Mouse (Mus musculus) testis, adult 2 months (tissue): ENCODE results near the gene Gm11034.

Source experiments
- CTCF ChIP-seq: fragments of 200-500 bp; IDR thresholded peaks from 2 replicates; pipeline ENCODE4 v1.5.1; 2012; ENCODE audit warnings: low read depth, mild to moderate bottlenecking, inconsistent platforms, low read length, moderate library complexity; ENCODE audit not compliant: control insufficient read depth, insufficient read depth, insufficient replicate concordance
- POLR2A ChIP-seq: fragments of 200-500 bp; IDR thresholded peaks from 2 replicates; pipeline ENCODE4 v1.6.1; 2012; ENCODE audit warnings: low read depth, mild to moderate bottlenecking, inconsistent platforms, low read length, moderate library complexity; ENCODE audit not compliant: control insufficient read depth

DNA sequence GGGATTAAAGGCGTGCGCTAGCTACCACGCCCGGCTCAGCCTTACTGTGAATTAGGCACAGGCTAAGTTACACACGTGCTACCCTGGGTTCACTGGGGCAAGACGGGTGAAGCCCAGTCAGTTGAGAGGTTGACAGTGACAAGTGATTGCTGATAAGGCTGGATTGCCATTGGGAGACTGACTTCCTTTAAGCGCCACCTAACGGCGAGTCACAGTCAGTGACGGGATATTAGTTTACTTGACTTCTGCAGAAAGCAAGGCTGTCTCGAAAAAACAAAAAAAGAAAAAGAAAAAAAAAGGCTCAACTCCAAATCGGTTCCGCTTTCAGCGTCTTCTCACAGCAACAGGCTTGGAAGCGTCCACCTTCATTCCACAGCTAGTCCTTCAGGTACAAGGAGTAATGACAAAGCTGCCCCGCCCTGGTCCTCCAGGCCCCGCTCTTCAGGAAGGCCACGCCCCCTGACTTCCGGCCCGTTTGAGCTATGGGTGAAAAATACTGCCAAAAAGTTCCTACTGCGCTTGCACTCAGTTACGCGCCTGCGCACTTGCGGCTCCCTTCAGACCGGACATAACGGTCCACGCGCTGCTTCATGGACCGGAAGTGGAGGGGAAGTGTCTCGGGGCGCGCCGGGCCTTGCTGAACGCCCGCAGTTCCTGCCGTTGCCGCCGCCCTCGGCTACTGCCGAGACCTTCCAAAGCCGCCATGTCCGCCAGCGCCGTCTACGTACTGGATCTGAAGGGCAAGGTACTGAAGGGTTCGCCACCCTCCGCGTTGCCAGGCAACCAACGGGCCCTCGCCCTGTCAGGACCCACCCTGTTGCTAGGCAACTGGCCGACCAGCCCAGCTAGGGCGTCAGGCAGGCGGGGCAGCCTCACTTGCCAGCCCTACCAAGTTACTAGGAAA lies 26.3 kb upstream of the Gm11034 start, which contains the start of gene Ap1m1:
- TF ChIP-seq POLR2A = peak; percentile 76
- peak; percentile 65 for TF ChIP-seq CTCF
